In genomic region chr4:149220042-149220473, GRCm38 (mm10) we compare ENCODE assay signal across 8 mouse cellular contexts. TPM values are rescaled to one million over a fixed set of nuclear protein-coding genes. Genes with fewer than 3 reads are reported as not detected.
DNase-seq lines count a peak whose midpoint lies in the region; ATAC-seq and TF ChIP-seq lines count a peak whose summit lies in the region.
"Had no signal": no experiment of that assay in that cellular context is flagged by ENCODE, and none has a peak within 500 bp of the region (broad histone marks: within the 10 kb centered on the region; RNA-seq: fewer than 3 reads in every experiment).

No protein-coding gene starts in this region.

- 14% methylated on average over 5 of the region's 5 CpGs for WGBS in hindbrain, embryonic 14.5 days
- WGBS in midbrain, embryonic 14.5 days, result 21% methylated on average over 5 of the region's 5 CpGs
- WGBS in kidney, adult 2 months, result 37% methylated on average over 5 of the region's 5 CpGs

- H3K4me2 ChIP-seq in hindbrain, embryonic 14.5 days (replicated peaks), result no peak overlapping the region
- H3K4me2 ChIP-seq in midbrain, embryonic 14.5 days (ENCODE audit: low read length), result no peak overlapping the region

- TF ChIP-seq CTCF in brain, embryonic 14.5 days (IDR thresholded peaks at IDR 0.05; ENCODE audit: borderline replicate concordance, extremely low read depth, insufficient read depth, insufficient read length), result no peak
- TF ChIP-seq CTCF in kidney, adult 2 months (conservative IDR thresholded peaks at IDR 0.05; ENCODE audit: insufficient read depth, insufficient read length, low read depth, low read length), result no peak

- H3K27me3 ChIP-seq in hindbrain, embryonic 14.5 days (ENCODE audit: control insufficient read depth, insufficient read depth, low read length), result no peaks in the 10 kb centered on the region
- no peaks in the 10 kb centered on the region for H3K27me3 ChIP-seq in midbrain, embryonic 14.5 days (ENCODE audit: control insufficient read depth, insufficient read depth, low read length)
- no peaks in the 10 kb centered on the region for H3K27me3 ChIP-seq in kidney, adult 2 months (replicated peaks; ENCODE audit: control insufficient read depth, insufficient read depth, low read length)

- peak; percentile 92 for DNase-seq in brain, embryonic 14.5 days (ENCODE audit: low read depth)
- peak; percentile 70 to 78 for DNase-seq in cerebellum, postnatal 14 days
- peak; percentile 67 for DNase-seq in hindbrain, embryonic 14.5 days (ENCODE audit: low spot score)
- DNase-seq in midbrain, embryonic 14.5 days, result peak; percentile 72
- DNase-seq in natural killer cell, adult 2 months (ENCODE audit: low spot score in 2 of 2), result no peak
- no peak for DNase-seq in adrenal gland, postnatal 25 days
- DNase-seq in kidney, adult 2 months, result no peak
- DNase-seq: adrenal gland, postnatal 10 days had no signal

- H3K4me3 ChIP-seq in hindbrain, embryonic 14.5 days (replicated peaks; ENCODE audit: low read length), result no peak overlapping the region
- no peak overlapping the region for H3K4me3 ChIP-seq in midbrain, embryonic 14.5 days (replicated peaks; ENCODE audit: low read depth, low read length)
- H3K4me3 ChIP-seq in kidney, adult 2 months (ENCODE audit: insufficient read depth, low read depth, low read length), result no peak overlapping the region

- H3K9ac ChIP-seq in hindbrain, embryonic 14.5 days, result no peak overlapping the region
- H3K9ac ChIP-seq in midbrain, embryonic 14.5 days (replicated peaks; ENCODE audit: low read length), result no peak overlapping the region

- peak; percentile 88 for ATAC-seq in hindbrain, embryonic 14.5 days (ENCODE audit: low FRiP score)
- no peak for ATAC-seq in midbrain, embryonic 14.5 days (ENCODE audit: low FRiP score, low TSS enrichment)

- peak overlapping the region; percentile 39 for H3K27ac ChIP-seq in hindbrain, embryonic 14.5 days
- peak overlapping the region; percentile 70 for H3K27ac ChIP-seq in midbrain, embryonic 14.5 days (replicated peaks; ENCODE audit: low read depth, low read length)
- H3K27ac ChIP-seq in kidney, adult 2 months (ENCODE audit: insufficient read depth, low read depth, low read length), result no peak overlapping the region

- peaks cover 97% of the 10 kb centered on the region for H3K36me3 ChIP-seq in hindbrain, embryonic 14.5 days (replicated peaks; ENCODE audit: control insufficient read depth, insufficient read depth)
- H3K36me3 ChIP-seq in midbrain, embryonic 14.5 days (ENCODE audit: control insufficient read depth, insufficient read depth, low read length), result peaks cover 97% of the 10 kb centered on the region
- H3K36me3 ChIP-seq in kidney, adult 2 months (ENCODE audit: control insufficient read depth, insufficient read depth, low read length), result peaks cover 9% of the 10 kb centered on the region

- TF ChIP-seq POLR2A in brain, embryonic 14.5 days (IDR thresholded peaks at IDR 0.05; ENCODE audit: borderline replicate concordance, extremely low read depth, insufficient read depth, insufficient read length, poor library complexity, severe bottlenecking), result no peak
- no peak for TF ChIP-seq POLR2A in kidney, adult 2 months (IDR thresholded peaks at IDR 0.05; ENCODE audit: low read depth, low read length)

- H3K9me3 ChIP-seq in hindbrain, embryonic 14.5 days (ENCODE audit: control insufficient read depth, low read length), result no peaks in the 10 kb centered on the region
- no peaks in the 10 kb centered on the region; the same call in 1 of the 2 replicates for H3K9me3 ChIP-seq in midbrain, embryonic 14.5 days (ENCODE audit: control insufficient read depth, low read length)

- H3K4me1 ChIP-seq in hindbrain, embryonic 14.5 days (replicated peaks; ENCODE audit: control insufficient read depth, insufficient read depth, low read length), result peaks cover 7% of the 10 kb centered on the region; the same call in 1 of the 2 replicates
- H3K4me1 ChIP-seq in midbrain, embryonic 14.5 days (ENCODE audit: control insufficient read depth, insufficient read depth, low read length), result no peaks in the 10 kb centered on the region
- H3K4me1 ChIP-seq in kidney, adult 2 months (ENCODE audit: control insufficient read depth, insufficient read depth, low read length), result no peaks in the 10 kb centered on the region

RNA-seq across cellular contexts. Expression of gene Pgd, which starts 53.5 kb away (rescaled TPM):
- polyA plus RNA-seq in brain, embryonic 14.5 days (2012; rRNA removed), result 94.0 and 107 TPM in 2 replicates
- polyA plus RNA-seq in hindbrain, embryonic 14.5 days (2014; fragmentation: Nextera tagmentation; extraction: Ambion mirVana), result 46.4 TPM in 2 replicates
- 50.6 and 73.5 TPM in 2 replicates for polyA plus RNA-seq in midbrain, embryonic 14.5 days (2014; fragmentation: Nextera tagmentation; extraction: Ambion mirVana)
- 303 and 313 TPM in 2 replicates for total RNA-seq in adrenal gland, postnatal 25 days (2021)
- 122 and 126 TPM in 2 replicates for polyA plus RNA-seq in kidney, adult 2 months (2012; rRNA removed)

Comparison
In these comparisons a context has a peak if more than half of its experiments do, and no peak if none do; other contexts are left out.
1. DNase-seq: peak in brain, embryonic 14.5 days (single experiment), cerebellum, postnatal 14 days (2 of 2), hindbrain, embryonic 14.5 days (single experiment) and midbrain, embryonic 14.5 days (single experiment); none in natural killer cell, adult 2 months (0 of 2), adrenal gland, postnatal 25 days (single experiment) and kidney, adult 2 months (single experiment).